Mouse (Mus musculus): ENCODE measurements around the gene Lgr6.

GRCm38 (mm10) chr1:134955050-134955636 lies 149.9 kb downstream of the Lgr6 start:
- TF ChIP-seq POLR2A (IDR thresholded peaks at IDR 0.05; ENCODE audit: low read depth, low read length) (no peak), CTCF (IDR thresholded peaks at IDR 0.05; ENCODE audit: borderline replicate concordance, insufficient read depth, low read length) (no peak)

All from embryonic fibroblast, embryonic 13.5 days (primary cell).